Comparison of ENCODE assay signal across 13 mouse cellular contexts in genomic region chr7:89463775-89464592, GRCm38 (mm10). TPM values are rescaled to one million over a fixed set of nuclear protein-coding genes. Genes with fewer than 3 reads are reported as not detected.
DNase-seq lines count a peak whose midpoint lies in the region; ATAC-seq lines count a peak whose summit lies in the region.
"Had no signal": no experiment of that assay in that cellular context is flagged by ENCODE, and none has a peak within 500 bp of the region (broad histone marks: within the 10 kb centered on the region; RNA-seq: fewer than 3 reads in every experiment).

No protein-coding gene starts in this region.

- no peak for ATAC-seq in monocyte, adult 5-6 weeks (replicated peaks; ENCODE audit: insufficient number of reproducible peaks, low FRiP score, low TSS enrichment, poor library complexity, severe bottlenecking)
- ATAC-seq: Patski had no signal

- DNase-seq in embryo, embryonic 10 days (ENCODE audit: low spot score) = peak; percentile 11
- DNase-seq in embryo, embryonic 9.5 days (ENCODE audit: extremely low spot score) = no peak
- DNase-seq in right cerebral cortex, postnatal 10 days (ENCODE audit: low spot score in 2 of 2) = peak; percentile 26 to 32
- no peak for DNase-seq in right cerebral cortex, postnatal 36 days (ENCODE audit: low spot score in 2 of 2)
- DNase-seq in layer of hippocampus, adult 9-11 months = peak; percentile 32
- peak; percentile 10 for DNase-seq in retina, postnatal 1 day
- no peak for DNase-seq in gastrocnemius, adult 18-20 months (ENCODE audit: low spot score)
- DNase-seq: B cell, adult 2 months; lung, adult 2 months; spleen, adult 18-20 months; thymus, adult 2 months had no signal

RNA-seq across cellular contexts. Expression of gene Fzd4, which starts 59.8 kb away (rescaled TPM):
- 10 to 100 TPM; 19.9 to 33.3 TPM for total RNA-seq in gastrocnemius, adult 18-20 months (2021)
- total RNA-seq in monocyte, adult 5-6 weeks (2017) = 3.5 to 8.9 TPM (median 3.5 TPM) in 3 replicates

RNA-seq across cellular contexts. Expression of gene Tmem135, which starts 60.0 kb away (rescaled TPM):
- 10 to 100 TPM; 16.4 to 17.1 TPM for total RNA-seq in gastrocnemius, adult 18-20 months (2021)
- total RNA-seq in monocyte, adult 5-6 weeks (2017) = 48.2 to 51.9 TPM (median 50.7 TPM) in 3 replicates

Comparison
In these comparisons a context has a peak if more than half of its experiments do, and no peak if none do; other contexts are left out.
1. DNase-seq: peak in embryo, embryonic 10 days (single experiment), right cerebral cortex, postnatal 10 days (2 of 2), layer of hippocampus, adult 9-11 months (single experiment) and retina, postnatal 1 day (single experiment); none in embryo, embryonic 9.5 days (single experiment), right cerebral cortex, postnatal 36 days (0 of 2) and gastrocnemius, adult 18-20 months (single experiment).